Mouse (Mus musculus) neural tube, postnatal 0 days (tissue): Measurements from ENCODE around the gene Gm26566. TPM values are rescaled to one million over a fixed set of nuclear protein-coding genes. Genes with fewer than 3 reads are reported as not detected.

ENCODE experiments used
- polyA plus RNA-seq: library from polyadenylated mRNA; unstranded; fragments of >200 nt; fragmentation: Nextera tagmentation; extraction: Ambion mirVana; gene quantifications from 2 replicates; pipeline ENCODE4 v1.2.1, GENCODE M21; 2015

Gene Gm26566
- polyA plus RNA-seq: 0.15 and 1.1 TPM in 2 replicates

GRCm38 (mm10) chr4:88721791-88722721 lies at the start of gene Gm26566, which contains the start of gene Klhl9:
Gm26566 (plus strand) TSS chr4:88721805.
Klhl9 (minus strand) TSS chr4:88722465.

GRCm38 (mm10) chr4:88676824-88677223 lies 44.8 kb upstream of the Gm26566 start, which contains the start of gene Ifna16:
Ifna16 (minus strand) TSS chr4:88676924.

GRCm38 (mm10) chr4:88683812-88684211 lies 37.8 kb upstream of the Gm26566 start, which contains the start of gene Ifna2:
Ifna2 (minus strand) TSS chr4:88683912.

GRCm38 (mm10) chr4:88691259-88691658 lies 30.3 kb upstream of the Gm26566 start, which contains the start of gene Ifnab:
Ifnab (minus strand) TSS chr4:88691359.

GRCm38 (mm10) chr4:88754818-88755340 lies 33.3 kb downstream of the Gm26566 start, which contains the start of gene Gm13271:
Gm13271 (plus strand) TSS chr4:88754868.

GRCm38 (mm10) chr4:88759610-88760268 lies 38.1 kb downstream of the Gm26566 start, which contains the start of gene Gm13283:
Gm13283 (plus strand) TSS chr4:88760119.

Other genes starting within 250 kb of the Gm26566 start
- gene Ifnb1, start 199.0 kb upstream of the Gm26566 start, polyA plus RNA-seq: not detected in 2 replicates
- gene Ifna15, start 163.6 kb upstream of the Gm26566 start, polyA plus RNA-seq: not detected in 2 replicates
- not detected in 2 replicates for gene Ifna14, start 150.0 kb upstream of the Gm26566 start, polyA plus RNA-seq
- gene Ifna9, start 129.4 kb upstream of the Gm26566 start, polyA plus RNA-seq: not detected in 2 replicates
- gene Ifna12, start 118.4 kb upstream of the Gm26566 start, polyA plus RNA-seq: not detected in 2 replicates
- not detected in 2 replicates for gene C87499, start 87.4 kb upstream of the Gm26566 start, polyA plus RNA-seq
- gene Ifna13, start 77.3 kb upstream of the Gm26566 start, polyA plus RNA-seq: not detected in 2 replicates
- gene Ifna16, start 44.9 kb upstream of the Gm26566 start, polyA plus RNA-seq: not detected in 2 replicates
- gene Ifna2, start 37.9 kb upstream of the Gm26566 start, polyA plus RNA-seq: not detected in 2 replicates
- gene Ifnab, start 30.4 kb upstream of the Gm26566 start, polyA plus RNA-seq: not detected in 2 replicates
- 68.0 and 72.4 TPM in 2 replicates for gene Klhl9, start 660 bp downstream of the Gm26566 start, polyA plus RNA-seq
- not detected in 2 replicates for gene Gm13271, start 33.1 kb downstream of the Gm26566 start, polyA plus RNA-seq
- gene Gm13283, start 38.3 kb downstream of the Gm26566 start, polyA plus RNA-seq: not detected in 2 replicates
- gene Gm13290, start 52.0 kb downstream of the Gm26566 start, polyA plus RNA-seq: 0.23 TPM in 1 of 2 replicates, not detected in the other
- not detected in 2 replicates for gene Gm13289, start 55.1 kb downstream of the Gm26566 start, polyA plus RNA-seq
- not detected in 2 replicates for gene Gm13272, start 58.0 kb downstream of the Gm26566 start, polyA plus RNA-seq
- gene Ifnz, start 60.3 kb downstream of the Gm26566 start, polyA plus RNA-seq: not detected in 2 replicates
- gene Gm13276, start 63.9 kb downstream of the Gm26566 start, polyA plus RNA-seq: not detected in 2 replicates
- gene Gm13277, start 66.8 kb downstream of the Gm26566 start, polyA plus RNA-seq: not detected in 2 replicates
- gene Gm13278, start 69.7 kb downstream of the Gm26566 start, polyA plus RNA-seq: not detected in 2 replicates
- not detected in 2 replicates for gene Gm13275, start 72.7 kb downstream of the Gm26566 start, polyA plus RNA-seq
- not detected in 2 replicates for gene Gm13279, start 75.6 kb downstream of the Gm26566 start, polyA plus RNA-seq
- 0.22 and 0.46 TPM in 2 replicates for gene Gm13285, start 77.9 kb downstream of the Gm26566 start, polyA plus RNA-seq
- gene Gm13287, start 81.4 kb downstream of the Gm26566 start, polyA plus RNA-seq: not detected in 2 replicates
- not detected in 2 replicates for gene Gm13288, start 83.7 kb downstream of the Gm26566 start, polyA plus RNA-seq
- not detected in 2 replicates for gene Ifna7, start 94.4 kb downstream of the Gm26566 start, polyA plus RNA-seq
- gene Ifna11, start 98.2 kb downstream of the Gm26566 start, polyA plus RNA-seq: not detected in 2 replicates
- gene Ifna6, start 105.6 kb downstream of the Gm26566 start, polyA plus RNA-seq: not detected in 2 replicates
- not detected in 2 replicates for gene Ifna5, start 113.7 kb downstream of the Gm26566 start, polyA plus RNA-seq
- not detected in 2 replicates for gene Ifna4, start 120.1 kb downstream of the Gm26566 start, polyA plus RNA-seq
- gene Ifna1, start 128.3 kb downstream of the Gm26566 start, polyA plus RNA-seq: not detected in 2 replicates
- not detected in 2 replicates for gene Ifne, start 158.4 kb downstream of the Gm26566 start, polyA plus RNA-seq